Mouse (Mus musculus) kidney, adult 2 months (tissue): ENCODE data around the gene Olig2.

Experiments used
- CTCF ChIP-seq: fragments of 200-500 bp; conservative IDR thresholded peaks from 2 replicates; pipeline ENCODE4 v1.5.1; 2011; ENCODE audit warnings: low read depth, mild to moderate bottlenecking, control low read depth, low read length, moderate library complexity, mixed read lengths; ENCODE audit not compliant: insufficient read depth, insufficient read length
- POLR2A ChIP-seq: fragments of 200-500 bp; IDR thresholded peaks from one replicate; pipeline ENCODE4 v1.6.1; 2011; ENCODE audit warnings: low read depth, low read length, control low read depth

- no peak for TF ChIP-seq POLR2A
- no peak for TF ChIP-seq CTCF
Observed at GRCm38 (mm10) chr16:91219246-91219645, 6.0 kb upstream of the Olig2 start.
